Mouse (Mus musculus): ENCODE measurements around the gene Ints7. TPM values are rescaled to one million over a fixed set of nuclear protein-coding genes. Genes with fewer than 3 reads are reported as not detected.

Gene Ints7
- polyA plus RNA-seq, 1 experiment: 12.2 TPM

DNA sequence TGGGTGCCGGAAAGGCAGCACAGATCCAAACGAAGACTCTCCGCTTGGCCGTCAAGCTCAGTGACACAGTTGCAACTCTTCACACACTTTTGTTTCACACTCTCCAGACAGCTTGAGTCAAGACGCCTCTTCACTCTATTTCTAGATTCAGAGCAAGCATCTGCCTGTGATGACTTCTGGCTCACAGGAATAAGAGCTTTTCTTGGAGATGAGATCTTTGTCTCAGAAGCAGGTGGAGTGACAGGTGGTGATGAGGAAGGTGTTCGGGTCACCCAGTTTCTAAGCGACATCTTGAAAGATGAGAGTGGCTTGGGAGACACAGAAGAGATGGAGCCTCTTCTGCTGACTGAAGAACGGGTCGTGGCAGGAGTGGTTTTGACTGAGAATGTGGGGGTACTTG, 34.4 kb upstream of the Ints7 start:
- WGBS: 98% methylated on average over 9 of the region's 9 CpGs
- no peaks in the 10 kb centered on the region for H3K4me1 ChIP-seq (ENCODE audit: control insufficient read depth, insufficient read depth, low read length)
- H3K36me3 ChIP-seq (ENCODE audit: control insufficient read depth, insufficient read depth, low read length): no peaks in the 10 kb centered on the region
- no peak overlapping the region for H3K4me3 ChIP-seq (ENCODE audit: insufficient read depth, low read depth, low read length)
- DNase-seq: no peak
- no peak for TF ChIP-seq CTCF (conservative IDR thresholded peaks at IDR 0.05; ENCODE audit: insufficient read depth, insufficient read length, low read depth, low read length)
- no peak for TF ChIP-seq POLR2A (IDR thresholded peaks at IDR 0.05; ENCODE audit: low read depth, low read length)
- no peak overlapping the region for H3K27ac ChIP-seq (ENCODE audit: insufficient read depth, low read depth, low read length)
- no peaks in the 10 kb centered on the region for H3K27me3 ChIP-seq (replicated peaks; ENCODE audit: control insufficient read depth, insufficient read depth, low read length)

DNA sequence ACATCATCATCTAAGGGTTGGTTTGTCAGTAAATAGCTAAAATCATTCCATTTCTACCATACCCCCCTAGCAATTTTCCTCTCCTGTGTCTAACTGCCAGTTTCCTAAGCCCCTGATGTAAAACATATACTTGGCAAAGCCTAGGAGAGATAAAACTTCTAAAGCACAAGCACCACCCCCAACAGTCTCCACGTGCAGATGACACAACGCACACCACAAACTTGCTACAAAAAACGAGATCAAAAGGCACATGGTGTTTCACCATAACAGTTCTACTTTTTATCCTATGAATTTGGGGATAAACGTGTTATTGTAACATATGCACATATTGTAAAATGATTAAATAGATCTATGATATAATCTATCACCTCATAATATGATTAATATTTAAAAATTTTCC, 33.8 kb upstream of the Ints7 start:
- Histone ChIP-seq H3K36me3 (ENCODE audit: control insufficient read depth, insufficient read depth, low read length) (no peaks in the 10 kb centered on the region), H3K27ac (ENCODE audit: insufficient read depth, low read depth, low read length) (no peak overlapping the region), H3K4me1 (ENCODE audit: control insufficient read depth, insufficient read depth, low read length) (no peaks in the 10 kb centered on the region), H3K4me3 (ENCODE audit: insufficient read depth, low read depth, low read length) (no peak overlapping the region), H3K27me3 (replicated peaks; ENCODE audit: control insufficient read depth, insufficient read depth, low read length) (no peaks in the 10 kb centered on the region)
- WGBS: 91% methylated on average over 4 of the region's 4 CpGs
- TF ChIP-seq CTCF (conservative IDR thresholded peaks at IDR 0.05; ENCODE audit: insufficient read depth, insufficient read length, low read depth, low read length): no peak
- no peak for TF ChIP-seq POLR2A (IDR thresholded peaks at IDR 0.05; ENCODE audit: low read depth, low read length)
- no peak for DNase-seq

DNA sequence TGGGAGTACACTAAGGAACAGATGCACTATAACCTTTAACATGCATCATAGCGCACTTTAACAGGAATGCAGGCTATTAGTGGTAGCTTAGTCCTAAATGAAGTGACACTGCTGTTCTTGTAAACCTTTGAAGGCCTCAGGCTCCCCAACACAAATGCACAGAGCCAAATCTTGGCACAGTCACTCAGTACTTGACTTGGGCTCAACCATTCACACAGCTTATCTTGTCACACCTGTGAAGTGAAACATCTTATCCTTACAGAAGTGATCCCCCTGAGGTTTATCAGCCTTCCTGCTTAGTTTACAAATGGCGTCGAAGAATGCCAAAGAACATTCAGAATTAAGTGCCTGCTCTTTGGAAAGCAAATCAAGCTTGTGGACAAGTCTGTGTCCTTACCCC, 31.7 kb upstream of the Ints7 start:
- Histone ChIP-seq H3K36me3 (ENCODE audit: control insufficient read depth, insufficient read depth, low read length) (no peaks in the 10 kb centered on the region), H3K27ac (ENCODE audit: insufficient read depth, low read depth, low read length) (no peak overlapping the region), H3K4me1 (ENCODE audit: control insufficient read depth, insufficient read depth, low read length) (no peaks in the 10 kb centered on the region), H3K4me3 (ENCODE audit: insufficient read depth, low read depth, low read length) (no peak overlapping the region), H3K27me3 (replicated peaks; ENCODE audit: control insufficient read depth, insufficient read depth, low read length) (no peaks in the 10 kb centered on the region)
- DNase-seq: no peak
- WGBS: 88% methylated on average over 3 of the region's 3 CpGs
- TF ChIP-seq CTCF (conservative IDR thresholded peaks at IDR 0.05; ENCODE audit: insufficient read depth, insufficient read length, low read depth, low read length) (no peak), POLR2A (IDR thresholded peaks at IDR 0.05; ENCODE audit: low read depth, low read length) (no peak)

DNA sequence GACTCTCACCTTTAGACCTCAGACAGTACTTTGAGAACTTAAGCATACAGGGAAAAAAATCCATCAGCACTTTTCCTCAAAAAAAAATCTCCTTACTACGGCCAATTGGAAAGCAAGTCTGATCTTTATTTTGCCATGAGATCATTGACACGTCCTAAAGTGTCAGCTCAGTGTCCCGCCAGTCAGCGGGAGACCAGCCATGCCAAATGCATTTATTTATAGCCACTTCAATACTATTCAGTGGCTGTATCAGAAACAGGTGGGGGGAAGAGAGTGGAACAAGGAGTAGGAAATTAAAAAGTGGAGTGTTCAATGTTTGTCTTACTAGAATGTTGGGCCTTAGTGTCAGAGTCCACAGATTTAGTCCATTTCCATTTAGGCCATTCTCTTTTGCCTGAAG, 24.6 kb upstream of the Ints7 start:
- Histone ChIP-seq H3K27me3 (replicated peaks; ENCODE audit: control insufficient read depth, insufficient read depth, low read length) (no peaks in the 10 kb centered on the region), H3K4me1 (ENCODE audit: control insufficient read depth, insufficient read depth, low read length) (no peaks in the 10 kb centered on the region), H3K4me3 (ENCODE audit: insufficient read depth, low read depth, low read length) (no peak overlapping the region), H3K27ac (ENCODE audit: insufficient read depth, low read depth, low read length) (no peak overlapping the region), H3K36me3 (ENCODE audit: control insufficient read depth, insufficient read depth, low read length) (no peaks in the 10 kb centered on the region)
- TF ChIP-seq CTCF (conservative IDR thresholded peaks at IDR 0.05; ENCODE audit: insufficient read depth, insufficient read length, low read depth, low read length) (no peak), POLR2A (IDR thresholded peaks at IDR 0.05; ENCODE audit: low read depth, low read length) (no peak)
- no peak for DNase-seq
- WGBS: 79% methylated on average over 4 of the region's 4 CpGs

DNA sequence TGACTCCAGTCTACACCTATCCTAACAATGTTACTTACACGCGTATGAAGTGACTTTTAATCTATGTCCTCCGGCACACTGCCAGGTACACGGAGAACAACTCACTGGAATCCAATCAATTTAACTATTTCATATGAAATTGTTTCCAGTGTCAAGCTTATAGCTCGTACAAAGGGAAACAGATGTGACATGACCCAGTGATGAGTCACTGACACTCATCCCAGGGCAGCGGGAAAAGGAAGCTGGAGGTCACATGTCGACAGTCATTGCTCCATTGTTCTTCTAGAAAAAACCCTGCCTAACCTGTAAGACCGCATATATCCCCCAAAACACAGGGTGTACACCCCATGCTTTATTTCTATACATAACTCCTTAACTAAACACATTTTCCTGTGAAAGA, 18.3 kb upstream of the Ints7 start:
- TF ChIP-seq POLR2A (IDR thresholded peaks at IDR 0.05; ENCODE audit: low read depth, low read length): no peak
- no peak for TF ChIP-seq CTCF (conservative IDR thresholded peaks at IDR 0.05; ENCODE audit: insufficient read depth, insufficient read length, low read depth, low read length)
- WGBS: 66% methylated on average over 8 of the region's 8 CpGs
- Histone ChIP-seq H3K27me3 (replicated peaks; ENCODE audit: control insufficient read depth, insufficient read depth, low read length) (no peaks in the 10 kb centered on the region), H3K4me1 (ENCODE audit: control insufficient read depth, insufficient read depth, low read length) (no peaks in the 10 kb centered on the region), H3K36me3 (ENCODE audit: control insufficient read depth, insufficient read depth, low read length) (no peaks in the 10 kb centered on the region), H3K27ac (ENCODE audit: insufficient read depth, low read depth, low read length) (no peak overlapping the region), H3K4me3 (ENCODE audit: insufficient read depth, low read depth, low read length) (no peak overlapping the region)
- DNase-seq: peak; percentile 45

DNA sequence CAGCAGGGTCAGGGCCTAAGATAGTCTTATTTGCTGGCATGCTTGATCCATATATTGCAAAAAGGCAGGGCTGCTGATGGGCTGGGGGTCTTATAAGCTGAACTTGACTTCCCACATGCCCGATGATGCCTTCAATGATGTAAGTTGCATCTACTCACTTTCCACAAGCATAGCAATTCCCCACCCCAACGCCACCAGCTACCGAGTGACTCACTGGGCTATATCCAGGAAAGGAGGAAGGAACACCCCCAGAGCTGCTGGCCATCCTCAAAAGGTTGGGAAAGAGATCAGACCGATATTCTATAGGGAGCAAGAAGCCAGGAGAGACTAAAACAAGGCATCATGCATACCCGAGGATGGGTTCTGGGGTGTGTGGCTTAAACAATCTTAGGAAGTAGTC, 15.7 kb upstream of the Ints7 start:
- no peaks in the 10 kb centered on the region for H3K36me3 ChIP-seq (ENCODE audit: control insufficient read depth, insufficient read depth, low read length)
- no peak overlapping the region for H3K27ac ChIP-seq (ENCODE audit: insufficient read depth, low read depth, low read length)
- no peaks in the 10 kb centered on the region for H3K27me3 ChIP-seq (replicated peaks; ENCODE audit: control insufficient read depth, insufficient read depth, low read length)
- H3K4me1 ChIP-seq (ENCODE audit: control insufficient read depth, insufficient read depth, low read length): no peaks in the 10 kb centered on the region; the same call in 1 of the 2 replicates
- peak; percentile 21 for DNase-seq
- TF ChIP-seq POLR2A (IDR thresholded peaks at IDR 0.05; ENCODE audit: low read depth, low read length) (no peak), CTCF (conservative IDR thresholded peaks at IDR 0.05; ENCODE audit: insufficient read depth, insufficient read length, low read depth, low read length) (no peak)
- 71% methylated on average over 5 of the region's 5 CpGs for WGBS
- H3K4me3 ChIP-seq (ENCODE audit: insufficient read depth, low read depth, low read length): no peak overlapping the region

DNA sequence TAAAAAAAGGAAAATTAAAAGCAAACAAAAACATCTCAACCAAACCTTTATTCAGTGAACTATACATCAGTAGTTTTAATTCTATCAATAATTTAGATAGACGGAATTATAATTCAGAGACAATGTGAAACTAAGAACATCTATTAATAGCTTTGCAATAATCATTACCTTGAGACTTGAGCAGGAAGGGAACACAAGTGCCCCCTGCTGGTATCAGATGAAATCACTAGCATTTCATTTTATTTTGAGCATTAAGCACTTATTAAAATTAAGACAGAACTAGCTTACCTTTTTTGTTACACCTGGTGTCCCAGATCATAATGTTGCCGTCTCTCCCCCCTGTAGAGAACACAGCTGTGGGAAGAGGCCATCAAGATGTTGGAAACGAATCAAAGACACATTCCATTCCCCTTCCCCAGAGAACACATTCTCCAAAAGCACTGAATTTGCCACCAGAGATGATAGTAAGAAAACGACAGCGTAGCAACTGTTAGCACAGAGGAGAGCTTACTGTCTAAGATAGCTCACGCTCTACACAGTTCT, 12.5 kb upstream of the Ints7 start:
- peak; percentile 66 for DNase-seq
- Histone ChIP-seq H3K4me3 (ENCODE audit: insufficient read depth, low read depth, low read length) (no peak overlapping the region), H3K4me1 (ENCODE audit: control insufficient read depth, insufficient read depth, low read length) (no peaks in the 10 kb centered on the region; the same call in 1 of the 2 replicates), H3K27ac (ENCODE audit: insufficient read depth, low read depth, low read length) (no peak overlapping the region), H3K27me3 (replicated peaks; ENCODE audit: control insufficient read depth, insufficient read depth, low read length) (no peaks in the 10 kb centered on the region), H3K36me3 (ENCODE audit: control insufficient read depth, insufficient read depth, low read length) (no peaks in the 10 kb centered on the region)
- TF ChIP-seq POLR2A (IDR thresholded peaks at IDR 0.05; ENCODE audit: low read depth, low read length) (no peak), CTCF (conservative IDR thresholded peaks at IDR 0.05; ENCODE audit: insufficient read depth, insufficient read length, low read depth, low read length) (0 out of 2 replicates have a peak, but pooled peaks have one; percentile 1)
- WGBS: 45% methylated on average over 6 of the region's 6 CpGs
